Mouse (Mus musculus) neural tube, embryonic 14.5 days (tissue): ENCODE measurements at regions not wholly inside any gene's neighbourhood (a gene's known extent, or its start where the extent isn't known, plus 50 kb on each side); places are given as distances from the start of the nearest gene placed in this dataset.

Experiments used
- ATAC-seq: fragments of 200-750 bp; cut with Nextera tagmentation; 2 replicates; pipeline ENCODE4 v1.8.0; 2017; ENCODE audit warnings: low read depth, mild to moderate bottlenecking, moderate TSS enrichment, moderate library complexity
- H3K27ac ChIP-seq: fragments of 300-500 bp; sonication (generic); 2 replicates; pipeline ENCODE4 v1.5.1; 2014; ENCODE audit warnings: low read depth, mild to moderate bottlenecking, control low read depth, low read length, moderate library complexity, mixed read lengths
- H3K27me3 ChIP-seq: fragments of 300-500 bp; sonication (generic); 2 replicates; pipeline ENCODE4 v1.6.1; 2014; ENCODE audit warnings: low read length; ENCODE audit not compliant: control insufficient read depth, insufficient read depth
- H3K36me3 ChIP-seq: fragments of 300-500 bp; sonication (generic); 2 replicates; pipeline ENCODE4 v1.6.1; 2014; ENCODE audit warnings: low read length, mixed read lengths; ENCODE audit not compliant: control insufficient read depth, insufficient read depth
- H3K4me1 ChIP-seq: fragments of 300-500 bp; sonication (generic); 2 replicates; pipeline ENCODE4 v1.6.1; 2014; ENCODE audit warnings: low read length; ENCODE audit not compliant: control insufficient read depth, insufficient read depth
- H3K4me2 ChIP-seq: fragments of 300-500 bp; sonication (generic); 2 replicates; pipeline ENCODE4 v1.6.1; 2014; ENCODE audit warnings: mild to moderate bottlenecking, low read depth, low read length, control low read depth
- H3K4me3 ChIP-seq: fragments of 300-500 bp; sonication (generic); 2 replicates; pipeline ENCODE4 v1.5.1; 2014; ENCODE audit warnings: low read depth, low read length, control low read depth, mixed read lengths
- H3K9ac ChIP-seq: fragments of 300-500 bp; sonication (generic); replicated peaks from 2 replicates; pipeline ENCODE4 v1.6.1; 2014; ENCODE audit warnings: low read depth, mild to moderate bottlenecking, control low read depth, low read length, mixed read lengths
- H3K9me3 ChIP-seq: fragments of 300-500 bp; sonication (generic); 2 replicates; pipeline ENCODE4 v1.6.1; 2016; ENCODE audit warnings: low read length; ENCODE audit not compliant: control insufficient read depth
- WGBS: fragments of 180-500 bp; shearing (Covaris S2); extraction: QIAGEN DNeasy Blood & Tissue Kit; methylation state at CpG from one replicate; pipeline ENCODE4 v1.1.7; 2014; 5-methylcytosine and 5-hydroxymethylcytosine counted together

DNA sequence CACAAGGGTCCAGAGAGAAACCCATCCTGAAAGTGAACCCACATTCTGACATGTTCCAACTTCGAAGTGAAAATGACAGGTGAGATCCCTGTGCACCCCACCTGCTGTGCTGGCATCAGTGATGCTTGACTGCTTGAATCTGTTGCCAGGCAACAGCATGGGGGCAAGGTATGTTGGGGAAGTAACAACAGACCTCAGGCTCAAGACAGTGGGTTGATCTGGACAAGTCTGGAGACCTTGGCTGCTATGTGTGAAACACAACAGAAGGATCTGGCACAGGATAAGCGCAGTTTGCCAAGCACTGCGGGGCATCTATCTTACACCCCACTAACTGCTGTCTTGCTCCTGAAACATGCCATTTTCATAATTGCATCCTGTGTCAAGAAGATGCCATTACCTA, 54.3 kb upstream of the Kcnj15 start:
- Histone ChIP-seq H3K27ac (no peak overlapping the region), H3K4me1 (no peaks in the 10 kb centered on the region), H3K9ac (no peak overlapping the region), H3K4me3 (no peak overlapping the region), H3K9me3 (no peaks in the 10 kb centered on the region), H3K27me3 (no peaks in the 10 kb centered on the region), H3K4me2 (no peak overlapping the region), H3K36me3 (no peaks in the 10 kb centered on the region)
- no peak for ATAC-seq
- WGBS = 87% methylated on average over 3 of the region's 3 CpGs

DNA sequence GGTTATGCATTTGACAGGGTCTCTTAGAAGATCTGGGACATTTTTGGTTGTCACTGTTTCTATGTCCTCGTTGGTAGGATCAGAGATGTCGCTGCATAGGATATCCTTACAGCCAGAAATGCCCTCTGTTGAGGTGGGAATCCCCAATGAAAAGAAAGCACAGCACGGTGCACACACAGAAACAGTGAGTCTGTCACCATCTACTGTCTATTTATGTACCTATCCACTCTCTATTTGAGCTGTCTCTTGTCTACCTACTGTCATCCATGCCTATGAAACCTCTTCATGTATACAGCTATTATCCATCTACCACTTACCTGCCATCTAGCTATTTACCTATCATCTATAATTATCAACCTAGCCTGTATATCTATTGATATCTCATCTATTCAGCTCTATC, 53.6 kb upstream of the Kcnj15 start:
- no peak overlapping the region for H3K9ac ChIP-seq
- no peaks in the 10 kb centered on the region for H3K4me1 ChIP-seq
- H3K9me3 ChIP-seq = no peaks in the 10 kb centered on the region
- H3K36me3 ChIP-seq = no peaks in the 10 kb centered on the region
- ATAC-seq = no peak
- WGBS = 88% methylated on average over 3 of the region's 3 CpGs
- H3K27ac ChIP-seq = no peak overlapping the region
- no peak overlapping the region for H3K4me2 ChIP-seq
- H3K4me3 ChIP-seq = no peak overlapping the region
- no peaks in the 10 kb centered on the region for H3K27me3 ChIP-seq

DNA sequence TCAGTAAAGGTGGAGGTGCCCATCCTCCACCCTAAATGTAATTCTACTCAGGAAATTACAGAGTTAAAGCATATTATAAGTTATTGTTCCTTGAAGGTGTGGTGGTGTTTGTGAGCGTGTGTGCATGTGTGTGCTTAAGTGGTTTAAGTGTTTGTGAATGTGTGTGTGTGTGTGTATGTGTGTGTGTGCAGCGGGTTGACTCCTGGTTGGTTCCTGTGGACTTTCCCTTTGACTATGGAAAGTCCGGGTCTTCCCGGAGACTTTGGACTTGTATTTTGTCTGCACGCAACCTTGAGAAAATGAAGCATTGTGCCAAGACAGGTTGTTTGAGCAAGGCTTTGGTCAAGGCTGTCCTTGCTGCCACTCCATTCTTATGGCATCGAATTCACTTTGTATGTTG, 52.9 kb upstream of the Kcnj15 start:
- Histone ChIP-seq H3K4me1 (no peaks in the 10 kb centered on the region), H3K9me3 (no peaks in the 10 kb centered on the region), H3K9ac (no peak overlapping the region), H3K4me3 (no peak overlapping the region), H3K27me3 (no peaks in the 10 kb centered on the region), H3K27ac (no peak overlapping the region), H3K4me2 (no peak overlapping the region), H3K36me3 (no peaks in the 10 kb centered on the region)
- ATAC-seq = no peak
- WGBS = 92% methylated on average over 6 of the region's 6 CpGs

DNA sequence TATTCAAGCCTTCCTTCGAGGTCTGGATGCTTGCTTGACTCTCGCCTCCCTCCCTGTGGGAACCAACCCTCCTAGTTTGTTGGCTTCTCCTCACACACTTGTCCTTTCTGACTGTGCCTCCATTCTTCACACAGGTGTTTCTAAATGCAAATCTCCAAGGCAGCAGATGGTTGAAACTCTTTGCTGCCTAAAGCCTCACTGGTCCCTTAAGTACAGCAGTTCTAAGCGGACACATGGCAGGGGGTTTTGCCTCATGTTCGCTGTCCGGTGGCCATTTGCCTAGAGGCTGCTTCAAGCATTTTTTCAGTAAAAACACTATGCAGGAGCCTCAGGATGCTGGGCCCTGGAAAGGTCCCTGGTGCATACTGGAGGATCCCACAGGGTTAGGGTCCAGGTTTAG, 50.9 kb upstream of the Kcnj15 start:
- H3K9me3 ChIP-seq = no peaks in the 10 kb centered on the region
- no peaks in the 10 kb centered on the region for H3K4me1 ChIP-seq
- H3K4me2 ChIP-seq = no peak overlapping the region
- H3K27ac ChIP-seq = no peak overlapping the region
- no peak for ATAC-seq
- no peak overlapping the region for H3K9ac ChIP-seq
- no peak overlapping the region for H3K4me3 ChIP-seq
- no peaks in the 10 kb centered on the region for H3K36me3 ChIP-seq
- no peaks in the 10 kb centered on the region for H3K27me3 ChIP-seq
- 86% methylated on average over 5 of the region's 5 CpGs for WGBS

DNA sequence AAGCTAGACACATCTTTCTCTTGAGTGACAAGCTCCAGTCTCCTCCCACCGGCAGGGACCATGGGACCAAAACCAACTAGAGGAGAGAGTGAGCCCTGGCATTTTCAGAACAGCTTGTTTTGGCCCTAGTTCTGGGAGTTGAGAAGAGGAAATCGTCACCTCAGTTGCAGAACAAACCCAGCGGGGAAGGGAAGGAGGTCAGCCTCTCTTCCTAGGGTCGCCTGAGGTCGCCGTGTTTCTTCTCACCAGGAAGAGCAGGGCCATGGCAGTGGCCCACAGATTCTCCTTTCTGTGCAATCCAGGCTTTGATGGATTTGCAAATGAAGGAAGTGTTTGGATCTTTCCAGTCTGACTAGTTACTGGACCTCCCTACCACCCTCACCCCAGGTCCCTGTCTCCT, 49.8 kb upstream of the Kcnj15 start:
- H3K9ac ChIP-seq = no peak overlapping the region
- WGBS = 82% methylated on average over 6 of the region's 6 CpGs
- no peaks in the 10 kb centered on the region for H3K4me1 ChIP-seq
- no peaks in the 10 kb centered on the region for H3K9me3 ChIP-seq
- ATAC-seq = no peak
- H3K36me3 ChIP-seq = no peaks in the 10 kb centered on the region
- H3K4me3 ChIP-seq = no peak overlapping the region
- H3K27ac ChIP-seq = no peak overlapping the region
- H3K4me2 ChIP-seq = no peak overlapping the region
- H3K27me3 ChIP-seq = no peaks in the 10 kb centered on the region
